Mouse (Mus musculus) midbrain, embryonic 10.5 days (tissue): ENCODE data around the gene Nkx6-2. TPM values are rescaled to one million over a fixed set of nuclear protein-coding genes. Genes with fewer than 3 reads are reported as not detected.

ENCODE experiments used
- DNase-seq: peaks from one replicate; pipeline ENCODE4 v3.0.0-alpha.2; 2017; ENCODE audit warnings: low spot score
- H3K27ac ChIP-seq: fragments of 300-500 bp; sonication (generic); replicated peaks from 2 replicates; pipeline ENCODE4 v1.5.1; 2016; ENCODE audit warnings: mild to moderate bottlenecking
- H3K27me3 ChIP-seq: fragments of 300-500 bp; sonication (generic); 2 replicates; pipeline ENCODE4 v1.6.1; 2016; ENCODE audit warnings: low read depth, mild to moderate bottlenecking; ENCODE audit not compliant: poor library complexity, severe bottlenecking
- H3K36me3 ChIP-seq: fragments of 300-500 bp; sonication (generic); 2 replicates; pipeline ENCODE4 v1.6.1; 2016; ENCODE audit warnings: mild to moderate bottlenecking, moderate library complexity
- H3K4me1 ChIP-seq: fragments of 300-500 bp; sonication (generic); 2 replicates; pipeline ENCODE4 v1.6.1; 2016
- H3K4me3 ChIP-seq: fragments of 300-500 bp; sonication (generic); 2 replicates; pipeline ENCODE4 v1.5.1; 2016; ENCODE audit warnings: mild to moderate bottlenecking, moderate library complexity
- H3K9me3 ChIP-seq: fragments of 300-500 bp; sonication (generic); replicated peaks from 2 replicates; pipeline ENCODE4 v1.6.1; 2016; ENCODE audit warnings: mild to moderate bottlenecking
- WGBS: fragments of 180-500 bp; shearing (Covaris S2); methylation state at CpG from one replicate; pipeline ENCODE4 v1.1.7; 2016; 5-methylcytosine and 5-hydroxymethylcytosine counted together
- polyA plus RNA-seq: library from polyadenylated mRNA; unstranded; fragments of >200 nt; fragmentation: Nextera tagmentation; extraction: Ambion mirVana; gene quantifications from 2 replicates; pipeline ENCODE4 v1.2.1, GENCODE M21; 2016

The Nkx6-2 gene
- 60.2 and 87.1 TPM in 2 replicates for polyA plus RNA-seq

GRCm38 (mm10) chr7:139582595-139582994, at the start of gene Nkx6-2:
Gene Nkx6-2, minus strand, starts transcription at chr7:139582797.
- peaks cover 31% of the 10 kb centered on the region for H3K36me3 ChIP-seq
- peak within 1 kb of the TSS; percentile 64 for H3K4me3 ChIP-seq
- peaks cover 100% of the 10 kb centered on the region for H3K27me3 ChIP-seq
- DNase-seq = peak; percentile 87
- under 1% methylated on average over 56 of the region's 56 CpGs for WGBS
- peaks cover 70% of the 10 kb centered on the region for H3K4me1 ChIP-seq
- H3K9me3 ChIP-seq = no peaks in the 10 kb centered on the region
- H3K27ac ChIP-seq = peak within 1 kb of the TSS; percentile 87

- H3K4me3 ChIP-seq = no peak overlapping the region
- DNase-seq = no peak
- WGBS = 89% methylated on average over 9 of the region's 9 CpGs
- H3K9me3 ChIP-seq = no peaks in the 10 kb centered on the region
- H3K27me3 ChIP-seq = no peaks in the 10 kb centered on the region
- H3K27ac ChIP-seq = no peak overlapping the region
- H3K36me3 ChIP-seq = no peaks in the 10 kb centered on the region
- H3K4me1 ChIP-seq = no peaks in the 10 kb centered on the region
Observed at GRCm38 (mm10) chr7:139625156-139625555, 42.6 kb upstream of the Nkx6-2 start.

- no peaks in the 10 kb centered on the region for H3K36me3 ChIP-seq
- WGBS = 94% methylated on average over 13 of the region's 13 CpGs
- no peak for DNase-seq
- H3K27ac ChIP-seq = no peak overlapping the region
- no peaks in the 10 kb centered on the region for H3K9me3 ChIP-seq
- peaks cover 10% of the 10 kb centered on the region; the same call in 1 of the 2 replicates for H3K27me3 ChIP-seq
- H3K4me1 ChIP-seq = no peaks in the 10 kb centered on the region
- no peak overlapping the region for H3K4me3 ChIP-seq
Observed at GRCm38 (mm10) chr7:139622568-139622967, 40.0 kb upstream of the Nkx6-2 start.

DNA sequence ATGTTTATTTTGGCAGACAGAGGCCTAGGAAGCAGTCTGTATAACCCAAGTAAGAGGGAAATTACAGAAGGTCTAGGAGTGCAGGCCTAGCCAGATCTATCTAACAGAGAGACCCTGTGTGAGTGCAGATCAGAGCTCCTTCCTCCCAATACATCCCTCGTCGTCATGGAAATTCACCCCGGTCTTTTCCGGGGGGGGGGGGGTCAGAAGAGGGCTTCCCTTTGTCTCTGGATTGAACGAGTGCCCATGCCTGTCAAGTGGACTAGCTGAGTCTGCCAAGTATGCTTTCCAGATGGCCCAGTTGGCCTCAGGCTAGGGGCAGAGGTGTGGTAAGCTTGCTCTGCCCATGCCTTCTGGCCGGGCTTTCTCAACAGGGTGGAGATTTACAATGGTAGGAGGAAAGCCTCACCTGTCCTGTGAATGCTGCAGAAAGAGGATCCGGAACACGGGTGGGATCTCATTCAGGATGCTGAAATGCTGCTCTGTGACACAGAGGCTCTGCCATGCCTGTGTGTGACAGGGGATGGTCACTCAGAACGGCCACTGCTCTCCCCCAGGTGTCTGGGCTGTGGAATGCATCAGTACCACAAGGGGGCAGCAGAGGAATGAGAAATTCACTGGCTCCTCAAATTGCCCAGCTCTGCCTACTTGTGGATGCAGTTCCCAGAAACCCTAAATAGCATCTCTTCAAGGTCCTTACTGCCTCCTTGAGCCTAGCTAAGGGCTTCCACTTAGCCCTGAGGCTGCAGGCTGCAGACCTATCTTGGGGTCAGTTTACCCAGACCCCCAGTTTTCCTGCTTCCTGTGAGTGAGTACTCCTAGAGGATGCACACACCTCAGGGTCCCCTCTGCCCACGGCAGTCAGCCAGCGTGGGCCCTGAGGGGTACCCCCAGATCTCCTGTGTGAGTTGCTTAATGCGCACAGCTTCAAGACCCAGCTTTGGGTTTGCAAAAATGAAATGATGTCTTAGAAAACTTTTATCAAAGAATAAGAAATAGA, 33.5 kb upstream of the Nkx6-2 start:
- H3K9me3 ChIP-seq = no peaks in the 10 kb centered on the region
- no peaks in the 10 kb centered on the region for H3K36me3 ChIP-seq
- peaks cover 13% of the 10 kb centered on the region for H3K4me1 ChIP-seq
- H3K4me3 ChIP-seq = no peak overlapping the region
- DNase-seq = peak; percentile 69
- no peak overlapping the region for H3K27ac ChIP-seq
- 60% methylated on average over 12 of the region's 12 CpGs for WGBS
- peaks cover 45% of the 10 kb centered on the region for H3K27me3 ChIP-seq

DNA sequence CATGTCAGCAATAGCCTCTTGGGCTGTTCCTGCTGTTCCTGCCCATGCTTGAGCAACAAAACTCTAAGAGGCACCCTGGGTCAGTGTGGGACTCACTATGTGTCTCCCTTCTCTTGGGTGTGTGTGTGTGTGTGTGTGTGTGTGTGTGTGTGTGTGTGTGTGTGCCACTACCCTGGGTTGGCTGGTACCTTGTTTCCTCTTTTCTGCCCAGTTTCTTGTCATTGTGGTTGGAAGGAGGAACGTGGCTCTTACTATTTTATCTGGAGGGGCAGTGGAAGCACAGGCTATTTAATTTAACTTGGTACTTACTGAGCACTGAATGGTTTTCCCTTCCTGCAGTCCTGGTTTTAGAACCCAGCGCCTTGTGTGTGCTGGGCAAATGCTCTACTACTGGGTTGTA, 27.7 kb upstream of the Nkx6-2 start:
- no peaks in the 10 kb centered on the region for H3K9me3 ChIP-seq
- peaks cover under 1% of the 10 kb centered on the region; the same call in 1 of the 2 replicates for H3K4me1 ChIP-seq
- no peaks in the 10 kb centered on the region for H3K36me3 ChIP-seq
- DNase-seq = no peak
- no peak overlapping the region for H3K27ac ChIP-seq
- H3K27me3 ChIP-seq = peaks cover 27% of the 10 kb centered on the region
- WGBS = 89% methylated on average over 2 of the region's 2 CpGs
- H3K4me3 ChIP-seq = no peak overlapping the region

- H3K4me3 ChIP-seq = no peak overlapping the region
- WGBS = 77% methylated on average over 6 of the region's 6 CpGs
- no peaks in the 10 kb centered on the region for H3K36me3 ChIP-seq
- peaks cover 61% of the 10 kb centered on the region for H3K27me3 ChIP-seq
- no peak overlapping the region for H3K27ac ChIP-seq
- no peaks in the 10 kb centered on the region for H3K4me1 ChIP-seq
- H3K9me3 ChIP-seq = no peaks in the 10 kb centered on the region
- no peak for DNase-seq
Observed at GRCm38 (mm10) chr7:139595862-139596261, 13.3 kb upstream of the Nkx6-2 start.

- WGBS = 79% methylated on average over 6 of the region's 6 CpGs
- H3K27me3 ChIP-seq = peaks cover 61% of the 10 kb centered on the region
Observed at GRCm38 (mm10) chr7:139595311-139595710, 12.7 kb upstream of the Nkx6-2 start.

DNA sequence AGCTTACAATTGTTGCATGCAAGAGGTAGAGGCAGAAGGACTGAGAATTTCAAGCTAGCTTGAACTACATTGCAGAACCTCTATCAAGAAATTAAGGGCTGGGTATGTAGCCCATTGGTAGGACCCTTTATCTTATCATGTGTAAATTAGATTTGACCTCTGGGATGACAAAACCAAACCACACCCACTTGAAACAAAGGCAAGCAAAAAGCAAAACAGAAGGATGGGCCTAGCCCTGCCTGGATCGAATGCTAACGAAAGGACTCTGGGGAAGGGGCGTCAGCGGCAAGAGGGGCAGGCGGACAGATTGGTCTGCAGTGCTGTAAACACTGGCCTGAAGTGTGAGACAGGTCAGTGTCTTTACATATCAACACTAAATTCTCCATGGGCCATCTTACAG, 8.7 kb upstream of the Nkx6-2 start:
- Histone ChIP-seq H3K4me1 (peaks cover 12% of the 10 kb centered on the region), H3K36me3 (no peaks in the 10 kb centered on the region), H3K9me3 (no peaks in the 10 kb centered on the region), H3K27ac (no peak overlapping the region), H3K4me3 (no peak overlapping the region), H3K27me3 (peaks cover 93% of the 10 kb centered on the region)
- WGBS = 90% methylated on average over 5 of the region's 5 CpGs
- no peak for DNase-seq

More at GRCm38 (mm10) chr7:139595311-139595710, 12.7 kb upstream of the Nkx6-2 start:
- no peaks in the 10 kb centered on the region for H3K36me3 ChIP-seq
- no peak overlapping the region for H3K27ac ChIP-seq
- H3K4me1 ChIP-seq = no peaks in the 10 kb centered on the region
- no peaks in the 10 kb centered on the region for H3K9me3 ChIP-seq
- no peak for DNase-seq
- no peak overlapping the region for H3K4me3 ChIP-seq

DNA sequence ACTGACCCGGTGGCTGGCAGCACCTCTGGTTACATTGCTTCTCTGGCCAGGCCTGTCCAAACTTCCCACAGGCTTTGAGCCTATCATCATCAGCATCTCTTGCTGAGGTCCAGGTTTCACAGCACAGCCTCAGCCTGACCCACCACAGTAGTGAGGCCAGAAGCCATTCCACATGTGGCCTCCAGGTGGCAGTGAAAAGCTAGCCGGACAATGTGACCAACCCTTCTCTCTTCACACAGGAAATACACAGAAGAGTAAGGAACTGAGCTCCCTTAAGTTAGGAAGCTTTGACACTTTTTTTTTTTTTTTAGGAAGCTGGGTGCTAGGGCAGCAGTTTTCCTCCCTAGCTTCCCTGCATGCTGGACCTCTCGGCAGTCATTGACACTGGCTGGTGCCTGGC, 7.7 kb upstream of the Nkx6-2 start:
- no peak overlapping the region for H3K4me3 ChIP-seq
- 43% methylated on average over 3 of the region's 3 CpGs for WGBS
- peaks cover 22% of the 10 kb centered on the region for H3K4me1 ChIP-seq
- H3K36me3 ChIP-seq = no peaks in the 10 kb centered on the region
- no peak overlapping the region for H3K27ac ChIP-seq
- peaks cover 96% of the 10 kb centered on the region for H3K27me3 ChIP-seq
- H3K9me3 ChIP-seq = no peaks in the 10 kb centered on the region
- peak; percentile 62 for DNase-seq

DNA sequence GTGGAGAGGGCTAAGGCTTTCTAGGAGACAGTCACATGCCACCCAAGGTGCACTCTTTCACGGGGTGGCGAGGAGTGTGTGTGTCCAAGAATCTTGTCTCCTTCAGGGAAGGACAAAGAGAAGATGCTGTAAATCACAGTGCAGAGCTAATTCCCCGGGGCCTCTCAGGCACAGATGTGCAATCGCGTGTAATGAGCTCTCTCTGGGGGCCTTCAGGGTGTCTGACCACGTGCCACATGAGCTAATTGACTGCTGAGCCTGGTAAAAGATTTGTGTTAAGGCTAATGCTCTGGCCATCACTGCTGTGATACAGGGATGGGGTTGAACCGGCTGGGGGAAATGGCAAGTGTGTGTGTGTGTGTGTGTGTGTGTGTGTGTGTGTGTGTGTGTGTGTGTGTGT, 5.3 kb upstream of the Nkx6-2 start:
- Histone ChIP-seq H3K36me3 (no peaks in the 10 kb centered on the region), H3K27ac (no peak overlapping the region), H3K4me3 (no peak overlapping the region), H3K9me3 (no peaks in the 10 kb centered on the region), H3K4me1 (peaks cover 44% of the 10 kb centered on the region), H3K27me3 (peaks cover 97% of the 10 kb centered on the region)
- DNase-seq = no peak
- WGBS = 35% methylated on average over 7 of the region's 7 CpGs

DNA sequence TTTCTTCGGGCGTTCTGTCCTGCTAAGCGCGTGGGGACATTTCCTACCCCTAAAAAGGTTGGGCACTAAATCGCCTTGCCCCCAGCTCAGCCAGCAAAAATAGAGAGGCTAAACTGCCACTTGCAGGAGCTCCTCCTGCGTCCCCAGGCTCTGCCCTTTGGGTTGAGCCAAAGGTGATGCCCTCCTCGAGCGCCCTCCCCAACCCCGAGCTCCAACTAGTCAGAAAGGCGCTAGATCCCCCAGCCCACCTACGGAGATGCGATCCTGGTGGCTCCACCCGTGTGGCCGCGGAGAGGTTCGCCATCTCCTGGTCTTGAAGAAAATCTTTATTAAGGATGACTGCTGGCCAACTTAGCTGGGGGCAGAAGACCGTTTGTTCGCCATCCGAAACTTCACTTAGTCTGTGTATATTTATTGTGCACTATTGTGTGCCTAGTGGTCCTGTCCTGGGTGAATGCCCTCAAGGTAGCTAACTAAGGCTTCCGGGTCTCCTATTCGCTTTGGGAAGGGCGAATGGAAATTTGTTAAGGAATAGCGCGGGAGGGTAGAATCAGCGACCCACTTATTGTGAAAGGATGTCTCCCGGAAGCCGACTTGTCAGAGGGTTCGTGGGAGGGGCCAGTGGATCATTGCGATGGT, 2.7 kb upstream of the Nkx6-2 start:
- Histone ChIP-seq H3K27me3 (peaks cover 100% of the 10 kb centered on the region), H3K9me3 (no peaks in the 10 kb centered on the region), H3K4me3 (peak overlapping the region; percentile 64), H3K36me3 (peaks cover 6% of the 10 kb centered on the region; the same call in 1 of the 2 replicates), H3K4me1 (peaks cover 68% of the 10 kb centered on the region), H3K27ac (peak overlapping the region; percentile 87)
- WGBS = 2% methylated on average over 29 of the region's 29 CpGs
- DNase-seq = peak; percentile 41

DNA sequence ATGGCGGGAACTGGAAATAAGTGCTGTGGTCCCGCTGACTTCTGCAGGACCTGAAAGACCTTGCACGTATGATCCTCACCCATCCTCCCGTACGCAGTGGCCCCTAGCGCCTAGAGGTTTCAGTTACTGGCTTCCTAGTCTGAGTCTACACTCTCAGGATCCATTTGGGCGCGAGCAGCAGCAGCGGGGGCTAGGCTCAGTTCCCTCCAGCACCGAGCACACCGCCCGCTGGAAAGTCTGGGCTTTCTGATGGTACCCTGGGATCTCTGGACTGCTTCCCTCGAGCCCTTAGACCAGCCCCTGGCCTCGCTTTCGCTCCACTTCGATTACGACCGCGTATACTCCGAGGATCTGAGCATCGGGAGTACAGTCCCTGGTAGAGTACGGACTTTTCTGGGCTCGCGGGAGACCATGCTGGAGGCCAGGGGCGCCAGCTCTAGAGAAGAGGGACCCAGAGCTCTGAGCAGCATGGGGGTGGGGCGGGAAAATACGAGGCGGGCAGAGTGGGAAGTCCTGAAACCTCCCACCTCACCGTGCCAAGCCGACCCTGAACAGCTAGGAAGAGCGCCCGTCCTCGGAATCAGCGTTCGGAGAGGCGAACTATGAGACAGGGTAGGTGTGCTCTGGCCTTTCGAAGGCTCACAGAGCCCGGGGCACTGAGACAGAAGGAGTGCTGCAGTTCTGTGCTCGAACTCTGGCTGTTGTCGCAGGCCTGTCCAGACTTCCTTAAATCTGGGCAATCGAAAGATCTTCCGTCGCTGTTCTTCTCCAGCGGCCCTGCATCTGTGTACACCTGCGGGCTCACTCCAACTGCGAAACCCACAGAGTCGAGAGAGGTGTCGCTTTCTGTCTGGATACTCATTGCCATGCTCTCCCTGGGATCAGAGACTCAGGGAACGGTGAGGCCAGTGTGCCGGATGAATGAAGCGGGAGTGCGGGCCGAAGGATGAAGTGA, 1.9 kb upstream of the Nkx6-2 start:
- Histone ChIP-seq H3K4me3 (peak overlapping the region; percentile 64), H3K4me1 (peaks cover 73% of the 10 kb centered on the region), H3K27me3 (peaks cover 100% of the 10 kb centered on the region), H3K36me3 (peaks cover 13% of the 10 kb centered on the region; the same call in 1 of the 2 replicates), H3K9me3 (no peaks in the 10 kb centered on the region), H3K27ac (peak overlapping the region; percentile 87)
- under 1% methylated on average over 53 of the region's 53 CpGs for WGBS
- peak; percentile 56 for DNase-seq
